Mouse (Mus musculus): ENCODE measurements at regions not wholly inside any gene's neighbourhood (a gene's known extent, or its start where the extent isn't known, plus 50 kb on each side); places are given as distances from the start of the nearest gene placed in this dataset.

DNA sequence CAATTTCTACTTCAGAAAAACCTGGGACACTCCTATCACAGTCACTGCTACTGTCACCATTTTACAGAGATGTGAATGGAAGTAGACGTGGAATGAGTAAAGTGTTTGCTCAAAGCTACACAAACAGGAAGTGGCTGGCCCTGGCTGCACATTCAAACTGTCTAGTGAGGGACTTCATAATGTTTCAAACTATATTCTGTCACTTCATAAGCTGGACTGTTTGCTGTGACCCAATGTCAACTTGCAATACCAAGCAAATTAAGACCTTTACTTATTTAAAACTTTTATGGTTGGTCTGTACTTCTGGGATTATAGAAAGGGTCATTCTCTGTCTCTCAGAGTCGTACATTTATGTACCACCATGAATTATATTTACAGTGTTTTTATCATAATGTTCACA lies 53.9 kb downstream of the Gm11361 start:
- DNase-seq (ENCODE audit: low read depth, low spot score): no peak

DNA sequence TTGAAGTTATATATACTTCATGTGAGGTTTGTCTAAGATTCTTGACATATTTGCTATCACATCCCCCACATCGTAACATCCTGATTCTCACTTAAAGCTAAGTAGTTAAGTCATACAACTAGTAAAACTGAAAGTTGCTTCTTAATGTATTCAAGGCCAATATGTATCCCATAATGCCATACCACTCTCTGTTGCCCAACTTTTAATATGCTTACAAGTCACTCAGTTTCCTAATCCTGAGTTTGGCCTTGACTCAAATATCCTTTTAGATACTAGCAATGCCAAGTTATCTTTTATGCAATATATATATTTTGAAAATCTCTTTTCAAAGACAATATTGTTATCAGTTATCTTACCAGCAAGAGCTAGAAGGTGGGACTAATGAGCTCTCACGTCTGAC lies 54.3 kb downstream of the Gm11361 start:
- DNase-seq (ENCODE audit: low read depth, low spot score): no peak

DNA sequence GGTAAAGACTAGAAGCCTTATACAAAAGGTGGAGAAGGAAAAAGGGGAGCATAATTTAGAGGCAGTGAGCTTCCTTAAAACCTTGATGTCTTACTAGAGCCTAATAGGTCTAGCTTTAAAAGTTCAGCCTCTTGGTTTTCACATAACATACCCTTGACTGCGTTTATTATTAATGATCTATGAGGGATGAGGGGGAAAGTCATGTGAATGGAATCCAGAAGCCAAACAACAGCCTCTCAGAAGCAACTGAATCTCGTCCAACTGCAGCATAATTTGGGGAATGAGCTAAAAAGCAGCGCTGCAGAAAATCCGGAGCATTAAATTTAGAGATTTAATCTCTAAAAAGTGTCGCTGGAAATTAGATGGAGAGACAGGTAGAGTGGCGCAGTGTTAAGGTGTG lies 54.8 kb downstream of the Gm11361 start:
- DNase-seq (ENCODE audit: low read depth, low spot score): no peak

DNA sequence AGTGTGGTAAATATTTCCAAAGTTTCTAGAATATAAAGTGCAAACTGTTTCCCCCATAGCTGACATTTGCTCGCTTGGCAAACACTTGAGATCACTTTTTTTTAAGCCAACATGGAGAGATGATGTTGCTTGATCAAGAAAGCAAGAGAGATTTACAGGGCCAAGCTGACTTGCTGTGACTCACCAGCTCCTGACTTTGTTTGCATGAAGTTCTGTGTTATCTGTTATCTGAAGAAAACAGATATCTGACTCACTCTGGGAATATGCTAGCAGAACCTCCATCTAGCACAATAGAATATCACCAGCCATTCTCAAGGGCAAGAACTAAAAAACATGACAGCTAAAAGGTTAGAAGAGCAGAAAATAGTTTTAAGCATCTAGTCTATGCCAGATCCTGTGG lies 56.1 kb downstream of the Gm11361 start:
- DNase-seq (ENCODE audit: low read depth, low spot score): peak; percentile 6

DNA sequence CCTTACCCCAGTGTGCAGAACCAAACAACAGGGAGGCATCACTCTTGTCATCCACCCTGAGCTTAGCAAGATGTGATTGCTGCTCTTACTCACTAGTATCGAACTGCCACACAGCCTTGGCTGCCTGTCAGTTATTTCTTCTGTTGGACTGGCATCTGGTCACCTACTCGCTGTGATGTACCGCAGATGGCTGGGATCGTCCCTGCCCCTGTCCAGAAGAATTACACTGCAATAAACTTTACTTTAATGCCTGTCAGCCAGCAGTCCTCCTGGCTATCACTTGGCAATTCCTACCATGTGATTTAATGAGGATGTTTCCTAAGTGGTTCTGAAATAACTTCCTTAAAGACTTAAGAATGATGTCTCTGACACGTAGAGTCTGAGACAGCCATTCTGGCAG lies 57.7 kb downstream of the Gm11361 start:
- no peak for DNase-seq (ENCODE audit: low read depth, low spot score)
